Mouse (Mus musculus) hindbrain, embryonic 15.5 days (tissue): ENCODE measurements around the gene Sprr2j-ps. TPM values are rescaled to one million over a fixed set of nuclear protein-coding genes. Genes with fewer than 3 reads are reported as not detected.

ENCODE experiments used
- polyA plus RNA-seq: library from polyadenylated mRNA; unstranded; fragments of >200 nt; fragmentation: Nextera tagmentation; extraction: Ambion mirVana; gene quantifications from 2 replicates; pipeline ENCODE4 v1.2.1, GENCODE M21; 2015

Sprr2j-ps gene
- polyA plus RNA-seq, 1 experiment from 2014 or later, result not detected

Other genes starting within 250 kb of the Sprr2j-ps start
- gene Sprr2a1, start 202.3 kb upstream of the Sprr2j-ps start, polyA plus RNA-seq, result not detected in 2 replicates
- gene Sprr2a2, start 202.2 kb upstream of the Sprr2j-ps start, polyA plus RNA-seq, result 0.29 TPM in 1 of 2 replicates, not detected in the other
- not detected in 2 replicates for gene Sprr2a3, start 132.7 kb upstream of the Sprr2j-ps start, polyA plus RNA-seq
- gene Sprr2b, start 101.5 kb upstream of the Sprr2j-ps start, polyA plus RNA-seq, result 0.63 TPM in 1 of 2 replicates, not detected in the other
- not detected in 2 replicates for gene Sprr2d, start 78.9 kb upstream of the Sprr2j-ps start, polyA plus RNA-seq
- not detected in 2 replicates for gene Sprr2e, start 65.9 kb upstream of the Sprr2j-ps start, polyA plus RNA-seq
- not detected in 2 replicates for gene Sprr2f, start 52.9 kb upstream of the Sprr2j-ps start, polyA plus RNA-seq
- not detected in 2 replicates for gene Sprr2h, start 32.4 kb upstream of the Sprr2j-ps start, polyA plus RNA-seq
- gene Sprr2i, start 10.1 kb upstream of the Sprr2j-ps start, polyA plus RNA-seq, result not detected in 2 replicates
- 6.2 and 10.3 TPM in 2 replicates for gene Gm9774, start 11.3 kb downstream of the Sprr2j-ps start, polyA plus RNA-seq
- gene Sprr2k, start 14.5 kb downstream of the Sprr2j-ps start, polyA plus RNA-seq, result not detected in 2 replicates
- not detected in 2 replicates for gene Sprr1b, start 20.7 kb downstream of the Sprr2j-ps start, polyA plus RNA-seq
- not detected in 2 replicates for gene Sprr3, start 40.6 kb downstream of the Sprr2j-ps start, polyA plus RNA-seq
- not detected in 2 replicates for gene Sprr1a, start 67.8 kb downstream of the Sprr2j-ps start, polyA plus RNA-seq
- gene Sprr4, start 82.4 kb downstream of the Sprr2j-ps start, polyA plus RNA-seq, result not detected in 2 replicates
- gene 2310046K23Rik, start 116.4 kb downstream of the Sprr2j-ps start, polyA plus RNA-seq, result not detected in 2 replicates
- gene Ivl, start 155.7 kb downstream of the Sprr2j-ps start, polyA plus RNA-seq, result not detected in 2 replicates
- gene Smcp, start 170.9 kb downstream of the Sprr2j-ps start, polyA plus RNA-seq, result not detected in 2 replicates
- gene 2210017I01Rik, start 189.4 kb downstream of the Sprr2j-ps start, polyA plus RNA-seq, result not detected in 2 replicates
- gene Lce6a, start 203.6 kb downstream of the Sprr2j-ps start, polyA plus RNA-seq, result not detected in 2 replicates
- gene Lce1a1, start 230.2 kb downstream of the Sprr2j-ps start, polyA plus RNA-seq, result not detected in 2 replicates
- gene Lce1b, start 238.8 kb downstream of the Sprr2j-ps start, polyA plus RNA-seq, result not detected in 2 replicates